Mouse (Mus musculus) lung, embryonic 14.5 days (tissue): ENCODE data around the gene Asb8. TPM values are rescaled to one million over a fixed set of nuclear protein-coding genes. Genes with fewer than 3 reads are reported as not detected.

Experiments
- ATAC-seq: fragments of 200-750 bp; cut with Nextera tagmentation; 2 replicates; pipeline ENCODE4 v1.8.0; 2017; ENCODE audit warnings: mild to moderate bottlenecking, moderate TSS enrichment, moderate library complexity; ENCODE audit not compliant: insufficient read depth
- DNase-seq: peaks from one replicate; pipeline ENCODE4 v3.0.0-alpha.2; 2015
- H3K27ac ChIP-seq: fragments of 300-500 bp; sonication (generic); 2 replicates; pipeline ENCODE4 v1.5.1; 2014; ENCODE audit warnings: low read depth, mild to moderate bottlenecking, moderate library complexity
- H3K27me3 ChIP-seq: fragments of 300-500 bp; sonication (generic); 2 replicates; pipeline ENCODE4 v1.6.1; 2014; ENCODE audit warnings: low read length, control low read depth; ENCODE audit not compliant: insufficient read depth
- H3K36me3 ChIP-seq: fragments of 300-500 bp; sonication (generic); 2 replicates; pipeline ENCODE4 v1.6.1; 2014; ENCODE audit warnings: control low read depth; ENCODE audit not compliant: insufficient read depth
- H3K4me1 ChIP-seq: fragments of 300-500 bp; sonication (generic); 2 replicates; pipeline ENCODE4 v1.6.1; 2014; ENCODE audit warnings: antibody characterized with exemption, control low read depth; ENCODE audit not compliant: insufficient read depth
- H3K4me2 ChIP-seq: fragments of 300-500 bp; sonication (generic); 2 replicates; pipeline ENCODE4 v1.6.1; 2014; ENCODE audit warnings: mild to moderate bottlenecking
- H3K4me3 ChIP-seq: fragments of 300-500 bp; sonication (generic); 2 replicates; pipeline ENCODE4 v1.5.1; 2014; ENCODE audit warnings: low read depth, low read length
- H3K9ac ChIP-seq: fragments of 300-500 bp; sonication (generic); 2 replicates; pipeline ENCODE4 v1.6.1; 2014
- H3K9me3 ChIP-seq: fragments of 300-500 bp; sonication (generic); 2 replicates; pipeline ENCODE4 v1.6.1; 2016; ENCODE audit warnings: low read depth, low read length, control low read depth
- CTCF ChIP-seq: IDR thresholded peaks from 2 replicates; pipeline ENCODE4 v1.5.1; 2016; ENCODE audit warnings: antibody characterized with exemption, low read depth
- WGBS: fragments of 180-500 bp; shearing (Covaris S2); extraction: QIAGEN DNeasy Blood & Tissue Kit; methylation state at CpG from one replicate; pipeline ENCODE4 v1.1.7; 2014; 5-methylcytosine and 5-hydroxymethylcytosine counted together
- polyA plus RNA-seq: library from polyadenylated mRNA; unstranded; fragments of >200 nt; fragmentation: Nextera tagmentation; extraction: Ambion mirVana; gene quantifications from 2 replicates; pipeline ENCODE4 v1.2.1, GENCODE M21; 2014

Asb8 gene
- polyA plus RNA-seq, 1 experiment from 2014 or later: 48.7 TPM

- ATAC-seq: no peak
- Histone ChIP-seq H3K27ac (no peak overlapping the region), H3K4me2 (no peak overlapping the region)
Observed at GRCm38 (mm10) chr15:98155944-98156343, 9.5 kb downstream of the Asb8 start.

GRCm38 (mm10) chr15:98155272-98155671 lies 10.2 kb downstream of the Asb8 start:
- ATAC-seq (no peak), DNase-seq (no peak)
- H3K4me1 ChIP-seq: no peaks in the 10 kb centered on the region
- no peak overlapping the region for H3K9ac ChIP-seq
- H3K27me3 ChIP-seq: no peaks in the 10 kb centered on the region
- no peak overlapping the region for H3K4me2 ChIP-seq
- H3K27ac ChIP-seq: no peak overlapping the region
- 84% methylated on average over 5 of the region's 5 CpGs for WGBS
- H3K4me3 ChIP-seq: no peak overlapping the region
- no peaks in the 10 kb centered on the region for H3K9me3 ChIP-seq
- H3K36me3 ChIP-seq: no peaks in the 10 kb centered on the region
- TF ChIP-seq CTCF: no peak

More at GRCm38 (mm10) chr15:98155944-98156343, 9.5 kb downstream of the Asb8 start:
- no peak for TF ChIP-seq CTCF
- Histone ChIP-seq H3K4me1 (no peaks in the 10 kb centered on the region), H3K9ac (no peak overlapping the region), H3K9me3 (no peaks in the 10 kb centered on the region), H3K36me3 (no peaks in the 10 kb centered on the region), H3K27me3 (no peaks in the 10 kb centered on the region), H3K4me3 (no peak overlapping the region)
- 60% methylated on average over 4 of the region's 4 CpGs for WGBS
- no peak for DNase-seq

- TF ChIP-seq CTCF: no peak
- DNase-seq: no peak
- Histone ChIP-seq H3K9me3 (no peaks in the 10 kb centered on the region), H3K36me3 (no peaks in the 10 kb centered on the region), H3K4me2 (no peak overlapping the region), H3K4me1 (no peaks in the 10 kb centered on the region), H3K27ac (no peak overlapping the region), H3K27me3 (no peaks in the 10 kb centered on the region), H3K4me3 (no peak overlapping the region), H3K9ac (no peak overlapping the region)
- ATAC-seq: no peak
- WGBS: 71% methylated on average over 3 of the region's 3 CpGs
Observed at GRCm38 (mm10) chr15:98154631-98155030, 10.8 kb downstream of the Asb8 start.

- WGBS: 55% methylated on average over 4 of the region's 4 CpGs
- Histone ChIP-seq H3K27me3 (no peaks in the 10 kb centered on the region), H3K9me3 (no peaks in the 10 kb centered on the region), H3K9ac (no peak overlapping the region), H3K4me3 (no peak overlapping the region), H3K36me3 (no peaks in the 10 kb centered on the region), H3K27ac (no peak overlapping the region), H3K4me1 (no peaks in the 10 kb centered on the region), H3K4me2 (no peak overlapping the region)
- no peak for ATAC-seq
- TF ChIP-seq CTCF: no peak
- DNase-seq: no peak
Observed at GRCm38 (mm10) chr15:98154146-98154545, 11.3 kb downstream of the Asb8 start.

- no peak overlapping the region for H3K4me3 ChIP-seq
- DNase-seq: peak; percentile 87
- no peak overlapping the region for H3K9ac ChIP-seq
- no peaks in the 10 kb centered on the region for H3K27me3 ChIP-seq
- 34% methylated on average over 3 of the region's 3 CpGs for WGBS
- no peaks in the 10 kb centered on the region for H3K4me1 ChIP-seq
- H3K4me2 ChIP-seq: no peak overlapping the region
- no peak overlapping the region for H3K27ac ChIP-seq
- no peaks in the 10 kb centered on the region for H3K36me3 ChIP-seq
- H3K9me3 ChIP-seq: no peaks in the 10 kb centered on the region
- ATAC-seq: no peak
- peak; percentile 66 for TF ChIP-seq CTCF
Observed at GRCm38 (mm10) chr15:98153625-98154024, 11.8 kb downstream of the Asb8 start.

- Histone ChIP-seq H3K9me3 (no peaks in the 10 kb centered on the region), H3K9ac (no peak overlapping the region), H3K4me2 (no peak overlapping the region), H3K27me3 (no peaks in the 10 kb centered on the region), H3K4me3 (no peak overlapping the region), H3K4me1 (no peaks in the 10 kb centered on the region), H3K27ac (no peak overlapping the region), H3K36me3 (no peaks in the 10 kb centered on the region)
- 48% methylated on average over 7 of the region's 7 CpGs for WGBS
- no peak for TF ChIP-seq CTCF
- no peak for ATAC-seq
- DNase-seq: peak; percentile 42
Observed at GRCm38 (mm10) chr15:98152916-98153315, 12.5 kb downstream of the Asb8 start.

- Histone ChIP-seq H3K9ac (no peak overlapping the region), H3K27me3 (no peaks in the 10 kb centered on the region), H3K4me1 (no peaks in the 10 kb centered on the region), H3K27ac (no peak overlapping the region), H3K36me3 (no peaks in the 10 kb centered on the region), H3K4me3 (no peak overlapping the region), H3K9me3 (no peaks in the 10 kb centered on the region), H3K4me2 (no peak overlapping the region)
- no peak for DNase-seq
- TF ChIP-seq CTCF: no peak
- ATAC-seq: no peak
- 44% methylated on average over 10 of the region's 10 CpGs for WGBS
Observed at GRCm38 (mm10) chr15:98149166-98149602, 16.2 kb downstream of the Asb8 start.

- Histone ChIP-seq H3K9ac (no peak overlapping the region), H3K4me2 (no peak overlapping the region), H3K9me3 (no peaks in the 10 kb centered on the region), H3K36me3 (no peaks in the 10 kb centered on the region), H3K4me1 (no peaks in the 10 kb centered on the region), H3K4me3 (no peak overlapping the region), H3K27ac (no peak overlapping the region), H3K27me3 (no peaks in the 10 kb centered on the region)
- DNase-seq (no peak), ATAC-seq (no peak)
- 70% methylated on average over 3 of the region's 3 CpGs for WGBS
- TF ChIP-seq CTCF: no peak
Observed at GRCm38 (mm10) chr15:98148356-98148755, 17.1 kb downstream of the Asb8 start.
